In genomic region chr17:21680019-21680376, GRCm38 (mm10) we compare ENCODE assay signal across 8 mouse cellular contexts. TPM values are rescaled to one million over a fixed set of nuclear protein-coding genes. Genes with fewer than 3 reads are reported as not detected.
A peak's percentile ranks its signal among the peaks of the same experiment; 100 is the strongest.
DNase-seq lines count a peak whose midpoint lies in the region; ATAC-seq and TF ChIP-seq lines count a peak whose summit lies in the region.
"Not testable (repeated sequence)": the region's sequence is repeated elsewhere in the genome, so short reads cannot be mapped to it uniquely, and the experiment has no call there.

No protein-coding gene starts in this region.

- TF ChIP-seq RAD21 in MEL (IDR thresholded peaks at IDR 0.05; ENCODE audit: low read depth, low read length) = not testable (repeated sequence)

- not testable (repeated sequence) for H3K9me3 ChIP-seq in MEL (replicated peaks; ENCODE audit: insufficient read depth, low read length); embryonic facial prominence, embryonic 14.5 days (ENCODE audit: control insufficient read depth, low read length); hindbrain, embryonic 13.5 days; midbrain, embryonic 15.5 days; stomach, embryonic 16.5 days (replicated peaks; ENCODE audit: control insufficient read depth, low read length)

- peak overlapping the region; percentile 57 for H3K4me2 ChIP-seq in embryonic facial prominence, embryonic 14.5 days (ENCODE audit: low read depth, low read length)
- peak overlapping the region; percentile 57 for H3K4me2 ChIP-seq in hindbrain, embryonic 13.5 days
- peak overlapping the region; percentile 66 for H3K4me2 ChIP-seq in midbrain, embryonic 15.5 days
- H3K4me2 ChIP-seq in stomach, embryonic 16.5 days (ENCODE audit: low read depth, low read length) = peak overlapping the region; percentile 62

- peak; percentile 93 for ATAC-seq in embryonic facial prominence, embryonic 14.5 days (ENCODE audit: low read depth)
- peak; percentile 90 for ATAC-seq in hindbrain, embryonic 13.5 days (ENCODE audit: low FRiP score)
- ATAC-seq in midbrain, embryonic 15.5 days (replicated peaks) = peak; percentile 93
- ATAC-seq in stomach, embryonic 16.5 days (ENCODE audit: insufficient read depth, low FRiP score) = peak; percentile 89

- not testable (repeated sequence) for H3K27me3 ChIP-seq in MEL (ENCODE audit: control insufficient read depth in 1 of 2, insufficient read depth in 2 of 2, low read length in 2 of 2); embryonic facial prominence, embryonic 14.5 days (replicated peaks; ENCODE audit: control insufficient read depth, insufficient read depth, low read length); hindbrain, embryonic 13.5 days; midbrain, embryonic 15.5 days (replicated peaks); stomach, embryonic 16.5 days (ENCODE audit: control insufficient read depth, insufficient read depth, low read length)

- H3K27ac ChIP-seq in MEL (ENCODE audit: control insufficient read depth, low read depth, low read length) = peak overlapping the region; percentile 75
- peak overlapping the region; percentile 66 for H3K27ac ChIP-seq in embryonic facial prominence, embryonic 14.5 days (replicated peaks; ENCODE audit: low read depth, low read length)
- H3K27ac ChIP-seq in gastrocnemius, adult 2 months = peak overlapping the region; percentile 86
- peak overlapping the region; percentile 84 for H3K27ac ChIP-seq in hindbrain, embryonic 13.5 days
- H3K27ac ChIP-seq in left cerebral cortex, adult 2 months = peak overlapping the region; percentile 80
- peak overlapping the region; percentile 72 for H3K27ac ChIP-seq in midbrain, embryonic 15.5 days
- peak overlapping the region; percentile 85; the same call in 1 of the 2 replicates for H3K27ac ChIP-seq in stomach, embryonic 16.5 days (ENCODE audit: low read length)

- WGBS in embryonic facial prominence, embryonic 14.5 days = 0% methylated on average over 10 of the region's 10 CpGs
- 0% methylated on average over 10 of the region's 10 CpGs for WGBS in hindbrain, embryonic 13.5 days
- 0% methylated on average over 10 of the region's 10 CpGs for WGBS in lung, adult 2 months
- WGBS in midbrain, embryonic 15.5 days = 0% methylated on average over 10 of the region's 10 CpGs
- 0% methylated on average over 10 of the region's 10 CpGs for WGBS in stomach, embryonic 16.5 days

- TF ChIP-seq CTCF in MEL (IDR thresholded peaks at IDR 0.05 in 2 of 3, conservative IDR thresholded peaks at IDR 0.05 in 1 of 3; ENCODE audit: control insufficient read depth in 1 of 3, insufficient read depth in 1 of 3, low read depth in 2 of 3, low read length in 3 of 3, poor library complexity in 1 of 3, severe bottlenecking in 1 of 3); gastrocnemius, adult 2 months (IDR thresholded peaks at IDR 0.05); left cerebral cortex, adult 2 months (IDR thresholded peaks at IDR 0.05); lung, adult 2 months (IDR thresholded peaks at IDR 0.05; ENCODE audit: insufficient read depth, low read length): not testable (repeated sequence)

- DNase-seq in MEL (ENCODE audit: low read depth, low spot score); embryonic facial prominence, embryonic 14.5 days (ENCODE audit: low spot score); gastrocnemius, adult 2 months; left cerebral cortex, adult 2 months (ENCODE audit: extremely low spot score in 1 of 2, low spot score in 2 of 2); lung, adult 2 months: not testable (repeated sequence)

- H3K36me3 ChIP-seq in MEL (ENCODE audit: control insufficient read depth in 1 of 2, insufficient read depth in 2 of 2, low read length in 2 of 2); embryonic facial prominence, embryonic 14.5 days (ENCODE audit: control insufficient read depth, insufficient read depth, low read length); hindbrain, embryonic 13.5 days; midbrain, embryonic 15.5 days (replicated peaks); stomach, embryonic 16.5 days (ENCODE audit: control insufficient read depth, insufficient read depth, low read length): not testable (repeated sequence)

- H3K79me2 ChIP-seq in MEL (ENCODE audit: control insufficient read depth, insufficient read depth, low read length, poor library complexity) = not testable (repeated sequence)

- peak overlapping the region; percentile 84 to 94 for H3K4me3 ChIP-seq in MEL (ENCODE audit: control insufficient read depth in 1 of 2, insufficient read depth in 1 of 2, low read depth in 2 of 2, low read length in 2 of 2)
- H3K4me3 ChIP-seq in embryonic facial prominence, embryonic 14.5 days (ENCODE audit: low read depth, low read length) = peak overlapping the region; percentile 47
- peak overlapping the region; percentile 79 for H3K4me3 ChIP-seq in gastrocnemius, adult 2 months
- H3K4me3 ChIP-seq in hindbrain, embryonic 13.5 days = peak overlapping the region; percentile 48
- H3K4me3 ChIP-seq in left cerebral cortex, adult 2 months = peak overlapping the region; percentile 53
- peak overlapping the region; percentile 62 for H3K4me3 ChIP-seq in lung, adult 2 months (replicated peaks; ENCODE audit: extremely low read depth, low read depth, low read length)
- peak overlapping the region; percentile 50 for H3K4me3 ChIP-seq in midbrain, embryonic 15.5 days
- H3K4me3 ChIP-seq in stomach, embryonic 16.5 days (replicated peaks; ENCODE audit: low read length) = peak overlapping the region; percentile 54

- H3K9ac ChIP-seq in MEL (ENCODE audit: control insufficient read depth, low read depth, low read length, poor library complexity, severe bottlenecking) = peak overlapping the region; percentile 68
- peak overlapping the region; percentile 52 for H3K9ac ChIP-seq in embryonic facial prominence, embryonic 14.5 days (ENCODE audit: low read depth, low read length)
- peak overlapping the region; percentile 66 for H3K9ac ChIP-seq in hindbrain, embryonic 13.5 days
- peak overlapping the region; percentile 47 for H3K9ac ChIP-seq in midbrain, embryonic 15.5 days
- peak overlapping the region; percentile 69 for H3K9ac ChIP-seq in stomach, embryonic 16.5 days (ENCODE audit: low read length)

- TF ChIP-seq POLR2A in MEL (IDR thresholded peaks at IDR 0.05; ENCODE audit: control insufficient read depth in 1 of 2, insufficient read depth in 1 of 2, low read depth in 1 of 2, low read length in 2 of 2, poor library complexity in 1 of 2) = not testable (repeated sequence)
- TF ChIP-seq POLR2A in lung, adult 2 months (IDR thresholded peaks at IDR 0.05; ENCODE audit: borderline replicate concordance, extremely low read depth, low read depth, low read length) = peak; percentile 27; the same call in 1 of the 2 replicates

- not testable (repeated sequence) for TF ChIP-seq EP300 in MEL (IDR thresholded peaks at IDR 0.05; ENCODE audit: low read depth in 1 of 2, low read length in 2 of 2)

- not testable (repeated sequence) for H3K4me1 ChIP-seq in MEL (ENCODE audit: control insufficient read depth in 1 of 2, insufficient read depth in 2 of 2, low read length in 2 of 2); embryonic facial prominence, embryonic 14.5 days (ENCODE audit: control insufficient read depth, insufficient read depth, low read length); lung, adult 2 months (ENCODE audit: control insufficient read depth, insufficient read depth, low read length); stomach, embryonic 16.5 days (ENCODE audit: control insufficient read depth, insufficient read depth, low read length)
- H3K4me1 ChIP-seq in hindbrain, embryonic 13.5 days (replicated peaks) = peaks cover 13% of the 10 kb centered on the region
- peaks cover 14% of the 10 kb centered on the region for H3K4me1 ChIP-seq in midbrain, embryonic 15.5 days

- intact Hi-C loops in gastrocnemius, adult 2 months (cut with DNase I) = not testable (repeated sequence)
- intact Hi-C loops in left cerebral cortex, adult 2 months (cut with DNase I) = loop anchor here (1.0 kb wide), 1 partner anchor 27 kb away; the partner anchor contains the start of gene Zfp760

RNA-seq across cellular contexts. Expression of gene Gm10226, which starts 11.7 kb away (rescaled TPM):
- 2.0 and 3.2 TPM in 2 replicates for total RNA-seq in MEL (2012; rRNA removed)
- polyA plus RNA-seq in MEL (2012; ENCODE audit: insufficient read depth in 1 of 2, insufficient read length in 2 of 2, low read depth in 1 of 2, low replicate concordance in 2 of 2, missing spikeins in 1 of 2) = 1 to 10 TPM in 1 of 2 experiments, not detected in 1; 1.1 TPM
- polyA plus RNA-seq in embryonic facial prominence, embryonic 14.5 days (2014; fragmentation: Nextera tagmentation; extraction: Ambion mirVana) = 6.6 and 8.8 TPM in 2 replicates
- total RNA-seq in gastrocnemius, adult 2 months (2021) = not detected
- polyA plus RNA-seq in hindbrain, embryonic 13.5 days (2015; fragmentation: Nextera tagmentation; extraction: Ambion mirVana) = 16.8 and 21.3 TPM in 2 replicates
- total RNA-seq in left cerebral cortex, adult 2 months (2021) = 1 to 10 TPM; 5.6 to 8.0 TPM
- polyA plus RNA-seq in lung, adult 2 months (2012; rRNA removed) = not detected in 2 replicates
- polyA plus RNA-seq in midbrain, embryonic 15.5 days (2015; fragmentation: Nextera tagmentation; extraction: Ambion mirVana) = 17.8 and 20.0 TPM in 2 replicates
- polyA plus RNA-seq in stomach, embryonic 16.5 days (2015; fragmentation: Nextera tagmentation; extraction: Ambion mirVana) = 6.8 and 9.2 TPM in 2 replicates

RNA-seq across cellular contexts. Expression of gene Zfp760, which starts 27.5 kb away (rescaled TPM):
- 2.2 and 2.5 TPM in 2 replicates for total RNA-seq in MEL (2012; rRNA removed)
- polyA plus RNA-seq in MEL (2012; ENCODE audit: insufficient read depth in 1 of 2, insufficient read length in 2 of 2, low read depth in 1 of 2, low replicate concordance in 2 of 2, missing spikeins in 1 of 2) = 1 to 10 TPM in 1 of 2 experiments, not detected in 1; 2.5 TPM
- 13.4 and 13.7 TPM in 2 replicates for polyA plus RNA-seq in embryonic facial prominence, embryonic 14.5 days (2014; fragmentation: Nextera tagmentation; extraction: Ambion mirVana)
- total RNA-seq in gastrocnemius, adult 2 months (2021) = under 1 TPM; 0.81 to 0.89 TPM
- 14.2 and 15.3 TPM in 2 replicates for polyA plus RNA-seq in hindbrain, embryonic 13.5 days (2015; fragmentation: Nextera tagmentation; extraction: Ambion mirVana)
- 1 to 10 TPM; 7.8 to 8.2 TPM for total RNA-seq in left cerebral cortex, adult 2 months (2021)
- 0.69 and 1.4 TPM in 2 replicates for polyA plus RNA-seq in lung, adult 2 months (2012; rRNA removed)
- 11.5 and 12.1 TPM in 2 replicates for polyA plus RNA-seq in midbrain, embryonic 15.5 days (2015; fragmentation: Nextera tagmentation; extraction: Ambion mirVana)
- polyA plus RNA-seq in stomach, embryonic 16.5 days (2015; fragmentation: Nextera tagmentation; extraction: Ambion mirVana) = 8.2 and 9.5 TPM in 2 replicates

RNA-seq across cellular contexts. Expression of gene Zfp983, which starts 29.6 kb away (rescaled TPM):
- 0.98 and 1.5 TPM in 2 replicates for total RNA-seq in MEL (2012; rRNA removed)
- 1 to 10 TPM in 1 of 2 experiments, not detected in 1; 1.0 TPM for polyA plus RNA-seq in MEL (2012; ENCODE audit: insufficient read depth in 1 of 2, insufficient read length in 2 of 2, low read depth in 1 of 2, low replicate concordance in 2 of 2, missing spikeins in 1 of 2)
- 4.8 and 5.0 TPM in 2 replicates for polyA plus RNA-seq in embryonic facial prominence, embryonic 14.5 days (2014; fragmentation: Nextera tagmentation; extraction: Ambion mirVana)
- 1 to 10 TPM; 1.8 to 2.1 TPM for total RNA-seq in gastrocnemius, adult 2 months (2021)
- polyA plus RNA-seq in hindbrain, embryonic 13.5 days (2015; fragmentation: Nextera tagmentation; extraction: Ambion mirVana) = 11.7 and 12.9 TPM in 2 replicates
- total RNA-seq in left cerebral cortex, adult 2 months (2021) = 10 to 100 TPM; 12.7 to 15.2 TPM
- polyA plus RNA-seq in lung, adult 2 months (2012; rRNA removed) = 0.40 and 0.64 TPM in 2 replicates
- 13.3 and 13.9 TPM in 2 replicates for polyA plus RNA-seq in midbrain, embryonic 15.5 days (2015; fragmentation: Nextera tagmentation; extraction: Ambion mirVana)
- polyA plus RNA-seq in stomach, embryonic 16.5 days (2015; fragmentation: Nextera tagmentation; extraction: Ambion mirVana) = 3.9 and 5.0 TPM in 2 replicates

RNA-seq across cellular contexts. Expression of gene Zfp229, which starts 50.6 kb away (rescaled TPM):
- total RNA-seq in MEL (2012; rRNA removed) = 2.6 and 2.7 TPM in 2 replicates
- polyA plus RNA-seq in MEL (2012; ENCODE audit: insufficient read depth in 1 of 2, insufficient read length in 2 of 2, low read depth in 1 of 2, low replicate concordance in 2 of 2, missing spikeins in 1 of 2) = 1 to 10 TPM in 1 of 2 experiments, not detected in 1; 2.3 TPM
- 6.1 and 6.9 TPM in 2 replicates for polyA plus RNA-seq in embryonic facial prominence, embryonic 14.5 days (2014; fragmentation: Nextera tagmentation; extraction: Ambion mirVana)
- total RNA-seq in gastrocnemius, adult 2 months (2021) = 1 to 10 TPM; 4.9 to 6.0 TPM
- polyA plus RNA-seq in hindbrain, embryonic 13.5 days (2015; fragmentation: Nextera tagmentation; extraction: Ambion mirVana) = 10.3 and 11.4 TPM in 2 replicates
- total RNA-seq in left cerebral cortex, adult 2 months (2021) = 1 to 10 TPM; 3.3 to 3.8 TPM
- 1.4 and 2.5 TPM in 2 replicates for polyA plus RNA-seq in lung, adult 2 months (2012; rRNA removed)
- polyA plus RNA-seq in midbrain, embryonic 15.5 days (2015; fragmentation: Nextera tagmentation; extraction: Ambion mirVana) = 10.0 and 10.7 TPM in 2 replicates
- 6.0 and 6.1 TPM in 2 replicates for polyA plus RNA-seq in stomach, embryonic 16.5 days (2015; fragmentation: Nextera tagmentation; extraction: Ambion mirVana)
